Mouse (Mus musculus): Measurements from ENCODE around the gene Ces2g.

GRCm38 (mm10) chr8:104947056-104947455 is 14.5 kb upstream of the Ces2g start, which contains the start of gene Ces2f:
- no peak for TF ChIP-seq CTCF (IDR thresholded peaks at IDR 0.05; ENCODE audit: extremely low read depth, insufficient read depth, low read length)
- no peak for TF ChIP-seq POLR2A (IDR thresholded peaks at IDR 0.05; ENCODE audit: extremely low read depth, insufficient read depth, low read length)

Measured in cortical plate, adult 2 months (tissue).